Mouse (Mus musculus) thymus, adult 2 months (tissue): ENCODE measurements around the gene Rpn1.

Experiments
- CTCF ChIP-seq: fragments of 200-500 bp; IDR thresholded peaks from 2 replicates; pipeline ENCODE4 v1.5.1; 2012; ENCODE audit warnings: mild to moderate bottlenecking, control low read depth, low read length, moderate library complexity, borderline replicate concordance; ENCODE audit not compliant: control insufficient read depth, poor library complexity, insufficient read depth; ENCODE audit errors: extremely low read depth
- POLR2A ChIP-seq: fragments of 200-500 bp; IDR thresholded peaks from 2 replicates; pipeline ENCODE4 v1.6.1; 2012; ENCODE audit warnings: mild to moderate bottlenecking, low read length, control low read depth, moderate library complexity; ENCODE audit not compliant: control insufficient read depth, poor library complexity, insufficient read depth; ENCODE audit errors: extremely low read depth

GRCm38 (mm10) chr6:88075960-88076517 is 8.2 kb upstream of the Rpn1 start:
- no peak for TF ChIP-seq CTCF
- no peak for TF ChIP-seq POLR2A
